Mouse (Mus musculus) hindbrain, embryonic 11.5 days (tissue): ENCODE results near the gene Mymk. TPM values are rescaled to one million over a fixed set of nuclear protein-coding genes. Genes with fewer than 3 reads are reported as not detected.
A peak's percentile ranks its signal among the peaks of the same experiment; 100 is the strongest.

ENCODE experiments used
- ATAC-seq: fragments of 200-750 bp; cut with Nextera tagmentation; 2 replicates; pipeline ENCODE4 v1.8.0; 2017; ENCODE audit warnings: mild to moderate bottlenecking, moderate TSS enrichment, moderate library complexity; ENCODE audit not compliant: low FRiP score
- DNase-seq: peaks from one replicate; pipeline ENCODE4 v3.0.0-alpha.2; 2015; ENCODE audit warnings: low spot score
- H3K27ac ChIP-seq: fragments of 300-500 bp; sonication (generic); 2 replicates; pipeline ENCODE4 v1.5.1; 2014; ENCODE audit warnings: mild to moderate bottlenecking, low read depth, low read length
- H3K27me3 ChIP-seq: fragments of 300-500 bp; sonication (generic); 2 replicates; pipeline ENCODE4 v1.6.1; 2014; ENCODE audit warnings: mild to moderate bottlenecking, low read length, moderate library complexity, mixed read lengths; ENCODE audit not compliant: control insufficient read depth, insufficient read depth
- H3K36me3 ChIP-seq: fragments of 300-500 bp; sonication (generic); 2 replicates; pipeline ENCODE4 v1.6.1; 2014; ENCODE audit warnings: mild to moderate bottlenecking, low read length, moderate library complexity, mixed read lengths; ENCODE audit not compliant: control insufficient read depth, insufficient read depth
- H3K4me1 ChIP-seq: fragments of 300-500 bp; sonication (generic); replicated peaks from 2 replicates; pipeline ENCODE4 v1.6.1; 2014; ENCODE audit warnings: low read length, mixed read lengths; ENCODE audit not compliant: control insufficient read depth, insufficient read depth
- H3K4me2 ChIP-seq: fragments of 300-500 bp; sonication (generic); replicated peaks from 2 replicates; pipeline ENCODE4 v1.6.1; 2014; ENCODE audit warnings: mild to moderate bottlenecking, low read depth, low read length
- H3K4me3 ChIP-seq: fragments of 300-500 bp; sonication (generic); 2 replicates; pipeline ENCODE4 v1.5.1; 2014; ENCODE audit warnings: low read depth, low read length
- H3K9ac ChIP-seq: fragments of 300-500 bp; sonication (generic); 2 replicates; pipeline ENCODE4 v1.6.1; 2014; ENCODE audit warnings: low read depth, low read length
- H3K9me3 ChIP-seq: fragments of 300-500 bp; sonication (generic); 2 replicates; pipeline ENCODE4 v1.6.1; 2016; ENCODE audit warnings: low read length; ENCODE audit not compliant: control insufficient read depth
- WGBS: fragments of 180-500 bp; shearing (Covaris S2); extraction: QIAGEN DNeasy Blood & Tissue Kit; methylation state at CpG from one replicate; pipeline ENCODE4 v1.1.7; 2014; 5-methylcytosine and 5-hydroxymethylcytosine counted together
- polyA plus RNA-seq: library from polyadenylated mRNA; unstranded; fragments of >200 nt; fragmentation: Nextera tagmentation; extraction: Ambion mirVana; gene quantifications from 2 replicates; pipeline ENCODE4 v1.2.1, GENCODE M21; 2014

Mymk gene
- polyA plus RNA-seq, 1 experiment from 2014 or later: 1.9 TPM

DNA sequence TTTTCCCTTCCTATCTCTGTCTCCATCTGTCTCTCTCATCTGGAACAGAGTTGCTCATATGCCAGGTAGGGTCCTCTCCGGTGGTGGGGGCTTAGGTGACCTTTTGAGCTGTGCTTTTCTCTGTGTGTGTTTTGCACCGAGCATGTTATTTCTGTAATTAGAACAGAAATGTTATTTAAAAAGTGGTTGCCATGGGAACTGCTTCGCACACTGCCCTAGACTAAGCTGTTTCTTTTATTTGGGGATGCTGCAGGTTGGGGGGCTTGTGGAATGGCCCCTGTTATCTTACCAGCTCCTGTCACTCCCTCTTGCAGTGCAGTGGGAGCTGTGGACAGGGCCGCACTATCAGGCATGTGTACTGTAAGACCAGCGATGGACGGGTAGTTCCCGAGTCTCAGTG, 31.6 kb upstream of the Mymk start:
- WGBS: 73% methylated on average over 7 of the region's 7 CpGs
- Histone ChIP-seq H3K27me3 (no peaks in the 10 kb centered on the region), H3K36me3 (no peaks in the 10 kb centered on the region), H3K4me3 (no peak overlapping the region), H3K4me1 (0 out of 2 replicates have a peak, but pooled peaks cover 3% of the 10 kb centered on the region), H3K27ac (0 out of 2 replicates have a peak overlapping the region, but pooled peaks have one; percentile 14), H3K9me3 (no peaks in the 10 kb centered on the region), H3K4me2 (no peak overlapping the region), H3K9ac (no peak overlapping the region)
- ATAC-seq: no peak
- DNase-seq: no peak

DNA sequence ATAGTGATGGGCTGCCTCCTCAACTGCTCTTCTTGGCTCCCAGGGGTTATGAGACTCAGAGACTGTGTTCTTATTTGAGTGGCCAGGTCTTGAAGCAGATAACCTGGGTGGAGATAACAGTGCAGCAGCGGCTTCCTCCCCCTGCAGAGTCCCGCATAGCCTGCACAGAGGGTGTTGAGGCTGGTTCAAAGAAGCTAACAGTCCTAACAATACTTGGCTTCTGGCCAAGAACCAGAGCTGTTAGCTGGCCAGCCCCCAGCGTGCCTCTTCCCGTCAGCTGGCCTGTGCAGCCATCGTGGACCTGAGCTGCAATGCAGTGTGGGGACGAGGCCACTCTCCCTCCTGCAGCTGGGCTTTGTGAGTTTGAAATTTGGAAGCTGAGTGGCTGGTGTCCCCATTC, 25.8 kb upstream of the Mymk start:
- Histone ChIP-seq H3K36me3 (no peaks in the 10 kb centered on the region), H3K9me3 (no peaks in the 10 kb centered on the region), H3K27me3 (no peaks in the 10 kb centered on the region), H3K4me1 (no peaks in the 10 kb centered on the region), H3K27ac (no peak overlapping the region), H3K4me2 (no peak overlapping the region), H3K9ac (no peak overlapping the region), H3K4me3 (no peak overlapping the region)
- ATAC-seq: no peak
- peak; percentile 44 for DNase-seq
- WGBS: 34% methylated on average over 6 of the region's 6 CpGs

DNA sequence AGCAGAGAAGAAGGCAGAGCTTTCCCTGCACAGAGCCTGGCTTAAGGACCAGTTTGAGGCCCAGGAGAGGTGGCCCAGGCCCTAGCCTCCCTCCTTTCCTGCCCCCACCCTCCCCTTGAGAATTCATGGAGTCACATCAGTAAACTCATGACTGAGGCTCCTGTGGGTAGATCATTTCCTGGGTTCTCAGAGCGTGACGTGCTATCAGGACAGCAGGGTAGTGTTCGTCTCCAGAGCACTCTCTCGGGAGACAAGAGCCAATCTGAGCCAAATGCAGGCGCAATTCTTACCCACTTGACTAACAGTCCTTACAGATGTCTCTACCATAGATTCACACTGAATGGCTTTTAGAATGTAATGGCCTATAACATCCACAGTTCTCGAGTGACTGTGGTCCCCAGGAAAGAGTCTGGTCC, 25.3 kb upstream of the Mymk start:
- no peak for ATAC-seq
- Histone ChIP-seq H3K4me1 (no peaks in the 10 kb centered on the region), H3K9ac (no peak overlapping the region), H3K4me3 (no peak overlapping the region), H3K4me2 (no peak overlapping the region), H3K27ac (0 out of 2 replicates have a peak overlapping the region, but pooled peaks have one; percentile 17), H3K27me3 (no peaks in the 10 kb centered on the region), H3K9me3 (no peaks in the 10 kb centered on the region), H3K36me3 (no peaks in the 10 kb centered on the region)
- DNase-seq: no peak
- WGBS: 66% methylated on average over 6 of the region's 6 CpGs

DNA sequence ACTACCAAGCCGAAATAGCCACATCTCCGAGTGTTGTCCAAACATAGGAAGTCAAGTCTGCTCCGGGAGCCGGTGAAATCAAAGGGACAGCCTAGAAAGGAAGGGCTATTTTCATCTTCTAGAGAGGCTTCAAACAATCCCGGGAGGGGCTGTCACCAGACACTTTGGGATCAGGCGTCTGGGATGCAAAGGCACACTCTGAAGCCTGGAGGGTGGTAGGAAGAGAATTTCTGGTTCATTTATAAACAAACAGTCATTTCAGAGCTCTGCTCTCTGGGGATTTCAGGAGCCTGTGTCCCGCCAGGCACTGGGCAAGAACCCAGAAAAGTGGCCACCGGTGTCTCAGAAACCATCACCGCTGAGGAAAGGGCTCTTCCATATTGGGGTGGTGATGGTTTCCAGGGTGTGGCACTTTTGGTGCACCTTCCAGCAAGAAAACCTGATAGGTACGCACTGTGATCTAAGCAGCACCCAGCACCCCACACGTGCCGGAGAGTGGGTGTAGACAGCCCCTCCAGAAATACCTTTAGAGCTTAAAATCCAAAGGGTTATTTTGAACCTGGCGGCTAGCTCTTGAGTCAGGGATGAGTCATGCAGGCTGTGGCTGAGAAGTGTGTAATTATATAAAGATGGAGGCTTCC, 24.5 kb upstream of the Mymk start:
- no peak for ATAC-seq
- no peak for DNase-seq
- WGBS: 77% methylated on average over 13 of the region's 13 CpGs

DNA sequence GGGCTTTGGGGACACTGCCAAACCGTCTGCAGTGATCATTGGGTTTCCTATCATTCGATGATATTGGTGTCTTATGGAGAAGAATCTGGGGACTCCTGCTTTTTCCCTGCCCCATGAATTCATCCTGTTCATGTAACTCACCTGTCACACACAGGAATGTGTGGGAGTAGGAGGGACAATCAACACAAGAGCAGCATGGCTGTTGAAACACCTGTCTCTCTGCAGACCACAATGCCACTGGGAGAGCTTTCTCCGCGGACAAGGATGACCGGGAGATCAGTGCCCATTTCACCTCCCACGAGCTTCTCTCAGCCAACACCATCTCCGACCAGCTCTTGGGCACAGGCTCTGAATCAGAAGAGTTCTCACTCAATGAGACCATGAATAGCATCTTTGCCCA, 23.2 kb upstream of the Mymk start:
- H3K27me3 ChIP-seq: no peaks in the 10 kb centered on the region
- H3K9me3 ChIP-seq: no peaks in the 10 kb centered on the region
- ATAC-seq: no peak
- H3K9ac ChIP-seq: no peak overlapping the region
- no peak for DNase-seq
- H3K4me1 ChIP-seq: no peaks in the 10 kb centered on the region
- H3K4me3 ChIP-seq: no peak overlapping the region
- H3K27ac ChIP-seq: no peak overlapping the region
- H3K4me2 ChIP-seq: no peak overlapping the region
- WGBS: 95% methylated on average over 7 of the region's 7 CpGs
- H3K36me3 ChIP-seq: no peaks in the 10 kb centered on the region

More for the DNA sequence above, 24.5 kb upstream of the Mymk start:
- Histone ChIP-seq H3K4me3 (no peak overlapping the region), H3K9me3 (no peaks in the 10 kb centered on the region), H3K27me3 (no peaks in the 10 kb centered on the region), H3K36me3 (no peaks in the 10 kb centered on the region), H3K4me1 (no peaks in the 10 kb centered on the region), H3K9ac (no peak overlapping the region), H3K4me2 (no peak overlapping the region), H3K27ac (no peak overlapping the region)

DNA sequence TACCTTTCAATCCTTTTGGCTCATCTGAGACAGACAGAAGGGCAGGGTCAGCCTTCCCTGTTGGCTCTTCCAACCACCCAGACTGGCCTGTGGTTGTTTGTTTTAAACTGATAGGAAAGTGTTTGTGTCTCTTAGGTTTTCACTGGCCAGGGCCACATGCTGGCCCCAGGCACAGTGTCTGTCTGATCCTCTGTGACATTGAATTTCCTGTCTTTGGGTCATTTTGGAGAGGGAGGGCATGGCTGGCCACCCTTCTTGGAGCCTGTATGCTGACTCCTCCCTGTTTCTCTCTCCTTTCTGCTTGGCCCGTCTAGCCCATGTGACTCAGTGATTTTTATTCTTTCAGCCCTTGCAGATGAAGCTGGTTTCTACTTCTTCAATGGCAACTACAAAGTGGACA, 17.3 kb upstream of the Mymk start:
- H3K4me1 ChIP-seq: no peaks in the 10 kb centered on the region
- WGBS: 67% methylated on average over 1 of the region's 1 CpGs
- no peak for DNase-seq
- no peak overlapping the region for H3K27ac ChIP-seq
- no peaks in the 10 kb centered on the region for H3K27me3 ChIP-seq
- ATAC-seq: no peak
- H3K9ac ChIP-seq: no peak overlapping the region
- H3K4me3 ChIP-seq: no peak overlapping the region
- H3K4me2 ChIP-seq: no peak overlapping the region
- no peaks in the 10 kb centered on the region for H3K9me3 ChIP-seq
- no peaks in the 10 kb centered on the region for H3K36me3 ChIP-seq

DNA sequence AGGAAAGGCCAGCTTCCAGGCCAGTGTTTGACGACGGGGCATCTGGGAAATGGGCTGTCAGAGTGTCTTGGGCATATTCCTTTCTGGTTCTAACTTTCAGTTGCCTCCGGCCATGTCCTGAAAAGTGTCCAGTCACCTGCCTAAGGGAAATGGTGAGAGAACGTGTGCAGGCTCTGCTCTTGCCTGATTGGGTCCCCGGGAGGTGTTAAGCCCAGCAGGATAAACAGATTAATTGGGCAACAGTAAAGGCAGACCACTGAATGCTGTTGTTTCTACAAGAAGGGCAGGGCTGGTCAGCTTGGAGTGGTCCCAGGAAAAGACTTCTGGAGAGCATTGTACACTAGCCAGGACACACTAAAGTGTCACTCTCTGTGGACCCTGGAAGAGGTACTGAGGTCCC, 16.7 kb upstream of the Mymk start:
- H3K9me3 ChIP-seq: no peaks in the 10 kb centered on the region
- H3K4me2 ChIP-seq: no peak overlapping the region
- 66% methylated on average over 5 of the region's 5 CpGs for WGBS
- no peaks in the 10 kb centered on the region for H3K27me3 ChIP-seq
- DNase-seq: no peak
- no peaks in the 10 kb centered on the region for H3K36me3 ChIP-seq
- H3K27ac ChIP-seq: no peak overlapping the region
- no peak overlapping the region for H3K4me3 ChIP-seq
- ATAC-seq: no peak
- H3K9ac ChIP-seq: no peak overlapping the region
- no peaks in the 10 kb centered on the region for H3K4me1 ChIP-seq

DNA sequence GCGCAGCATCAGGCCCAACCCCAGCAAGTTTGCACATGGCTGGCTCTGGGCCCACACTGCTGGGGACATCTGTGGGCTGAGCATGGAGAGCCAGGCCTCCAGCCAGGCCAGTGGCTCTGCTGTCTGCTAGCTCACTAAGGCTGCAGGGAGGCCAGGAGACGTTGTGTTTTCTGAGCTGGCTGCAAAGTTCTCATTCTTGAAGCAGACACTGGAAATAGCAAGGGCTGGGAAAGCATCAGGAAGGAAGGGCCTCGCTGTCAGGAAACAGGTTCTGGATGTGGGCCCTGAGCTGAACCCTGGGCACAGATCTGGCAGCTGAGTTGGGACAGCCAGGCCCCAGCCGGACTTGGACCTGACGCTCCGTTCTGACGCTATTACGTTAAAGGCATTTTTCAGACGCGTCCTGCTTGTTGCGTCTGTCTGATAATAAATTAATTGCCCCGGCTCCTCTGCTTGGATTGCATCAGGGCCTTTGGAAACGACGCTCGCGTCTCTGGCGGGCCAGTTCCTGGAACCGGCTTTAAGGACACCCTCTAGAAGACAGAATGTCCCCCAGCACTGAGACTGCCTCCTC, 16.2 kb upstream of the Mymk start:
- H3K9me3 ChIP-seq: no peaks in the 10 kb centered on the region
- H3K9ac ChIP-seq: no peak overlapping the region
- no peaks in the 10 kb centered on the region for H3K27me3 ChIP-seq
- no peaks in the 10 kb centered on the region for H3K4me1 ChIP-seq
- H3K27ac ChIP-seq: no peak overlapping the region
- ATAC-seq (no peak), DNase-seq (no peak)
- no peak overlapping the region for H3K4me2 ChIP-seq
- 87% methylated on average over 18 of the region's 18 CpGs for WGBS
- no peak overlapping the region for H3K4me3 ChIP-seq
- H3K36me3 ChIP-seq: no peaks in the 10 kb centered on the region

DNA sequence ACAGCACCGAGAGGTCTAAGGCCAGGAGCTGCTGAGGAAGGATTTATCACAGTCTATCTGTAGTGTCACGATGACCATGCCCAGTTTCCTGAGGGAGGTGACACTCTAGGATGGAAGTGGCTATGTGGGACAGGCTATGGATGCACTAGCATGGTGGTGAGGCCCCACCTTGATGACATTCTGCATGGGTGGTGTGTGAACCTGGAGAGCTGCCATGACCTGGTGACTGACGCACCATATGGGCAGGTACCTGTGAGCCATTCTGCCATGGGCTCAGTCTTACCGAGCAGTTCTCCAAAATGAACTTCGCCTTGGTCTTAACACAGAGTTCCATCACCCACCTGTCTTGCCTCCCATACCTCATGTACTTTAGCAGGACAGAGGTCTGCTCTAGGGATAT, 15.6 kb upstream of the Mymk start:
- Histone ChIP-seq H3K4me3 (no peak overlapping the region), H3K9me3 (no peaks in the 10 kb centered on the region), H3K4me1 (no peaks in the 10 kb centered on the region), H3K36me3 (no peaks in the 10 kb centered on the region), H3K27ac (no peak overlapping the region), H3K27me3 (no peaks in the 10 kb centered on the region), H3K9ac (no peak overlapping the region), H3K4me2 (no peak overlapping the region)
- 91% methylated on average over 5 of the region's 5 CpGs for whole genome bisulfite sequencing
- DNase-seq (no peak), ATAC-seq (no peak)
